Mouse (Mus musculus): Measurements from ENCODE around the gene Scml4.

Gene Scml4

GRCm38 (mm10) chr10:42860159-42860911 lies at the start of gene Scml4:
Scml4 (plus strand) TSS chr10:42860370.
- peak; percentile 70 to 72 for DNase-seq

GRCm38 (mm10) chr10:42825923-42826322 lies 34.2 kb upstream of the Scml4 start:
- no peak for DNase-seq

- DNase-seq: no peak
Measured at GRCm38 (mm10) chr10:42827155-42827554, 33.0 kb upstream of the Scml4 start.

DNA sequence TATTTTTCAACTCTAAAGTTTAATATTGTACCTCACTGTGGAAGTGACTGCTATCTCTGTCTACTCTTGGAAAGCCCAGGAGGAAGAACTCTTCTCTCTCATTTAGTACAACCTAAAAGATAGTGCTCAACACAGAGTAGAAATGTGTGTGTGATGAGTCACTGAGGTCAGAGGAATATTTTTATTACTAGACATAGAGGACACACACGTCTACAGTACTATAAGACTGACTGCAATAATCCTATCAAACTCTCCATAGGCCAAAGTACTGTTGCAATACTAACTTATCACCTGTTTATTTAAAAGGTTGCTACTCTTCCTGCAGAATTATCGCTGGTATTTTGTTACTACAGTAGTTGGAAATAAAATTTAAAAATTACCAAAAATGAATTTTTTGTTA lies 30.2 kb upstream of the Scml4 start:
- DNase-seq: no peak

DNA sequence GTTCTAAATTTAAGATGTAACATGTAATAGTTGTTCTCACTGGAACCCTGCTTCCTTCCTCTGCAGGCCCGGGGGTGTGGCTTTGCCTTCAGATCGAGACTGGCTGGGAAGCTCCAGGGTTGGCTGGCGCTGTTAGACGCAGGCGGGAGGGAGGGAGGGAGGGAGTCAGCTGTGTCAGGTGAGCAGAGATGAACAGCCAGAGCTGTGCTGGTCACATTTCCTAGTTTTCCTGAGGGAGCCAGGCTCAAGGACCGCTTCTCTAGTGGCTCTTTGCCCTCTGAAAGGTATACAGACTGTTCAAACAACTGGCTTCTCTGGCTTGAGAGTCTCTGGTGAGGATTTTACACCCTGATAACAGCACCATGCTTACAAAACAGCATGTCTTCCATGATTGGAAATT lies 29.8 kb upstream of the Scml4 start:
- DNase-seq: peak in 1 of 2 experiments; percentile 36

DNA sequence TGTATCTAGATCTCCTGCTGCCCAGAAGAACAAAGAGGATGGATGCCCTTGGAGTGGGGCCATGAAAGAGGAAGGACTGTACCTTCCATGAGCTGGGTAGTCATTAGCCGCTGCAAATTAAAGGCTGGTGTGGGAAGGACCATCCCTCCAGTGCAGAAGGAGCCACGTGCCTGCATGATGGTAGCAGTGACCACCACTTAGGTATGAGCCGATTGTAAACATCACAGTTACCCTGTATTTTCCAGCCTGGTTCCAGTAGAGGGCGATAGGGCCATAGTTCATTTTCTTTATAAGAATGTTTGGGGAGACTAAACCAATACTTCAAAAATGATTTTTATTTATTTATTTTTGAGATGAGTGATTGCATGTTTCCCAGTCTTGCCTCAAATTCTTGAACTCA lies 27.5 kb upstream of the Scml4 start:
- DNase-seq: no peak

GRCm38 (mm10) chr10:42833871-42834727 lies 26.1 kb upstream of the Scml4 start:
- no peak for DNase-seq

DNA sequence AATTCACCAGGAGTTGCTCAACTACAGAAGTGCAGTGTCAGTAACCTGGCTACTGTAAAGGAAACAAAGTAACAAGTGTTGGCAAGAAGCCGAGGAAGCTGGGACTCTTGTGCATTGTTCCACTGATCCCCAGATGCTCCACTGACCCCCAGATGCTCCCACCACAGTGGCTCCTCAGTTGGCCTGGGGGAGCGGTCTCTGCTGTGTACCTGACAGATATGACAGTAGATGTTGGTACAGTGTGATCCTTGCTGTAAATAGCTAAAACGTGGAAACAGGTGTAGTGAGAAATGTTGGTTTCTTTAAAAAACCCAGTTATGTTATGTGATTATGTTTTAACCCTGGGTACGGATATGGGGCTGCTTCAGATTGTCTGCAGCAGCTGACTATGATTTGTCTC lies 22.1 kb upstream of the Scml4 start:
- DNase-seq: no peak

- DNase-seq: no peak
Measured at GRCm38 (mm10) chr10:42838736-42839135, 21.4 kb upstream of the Scml4 start.

GRCm38 (mm10) chr10:42840036-42840435 lies 20.1 kb upstream of the Scml4 start:
- DNase-seq: no peak

GRCm38 (mm10) chr10:42841531-42842195 lies 18.5 kb upstream of the Scml4 start:
- DNase-seq: peak; percentile 46 to 49

DNA sequence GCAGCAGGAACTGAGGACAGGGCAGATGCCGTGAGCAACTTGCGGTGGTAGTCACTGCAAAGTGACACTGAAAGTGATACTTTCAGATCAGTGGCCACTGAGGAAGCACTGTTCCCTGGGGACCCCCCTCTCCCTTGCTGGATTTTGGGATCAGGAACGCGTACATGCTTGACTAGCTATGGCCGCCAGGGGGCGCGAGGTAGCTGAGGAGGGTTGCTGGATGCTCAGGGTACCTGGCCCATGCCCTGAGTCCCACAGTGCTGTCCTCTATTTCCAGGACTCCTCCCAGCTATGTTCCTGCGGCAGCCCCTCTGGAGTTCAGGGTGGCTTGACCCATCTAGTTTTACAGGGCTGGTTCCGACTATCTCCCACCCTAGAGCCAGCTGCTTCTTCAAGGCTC lies 17.8 kb upstream of the Scml4 start:
- peak; percentile 77 to 80 for DNase-seq

GRCm38 (mm10) chr10:42843416-42843815 lies 16.8 kb upstream of the Scml4 start:
- DNase-seq: no peak

DNA sequence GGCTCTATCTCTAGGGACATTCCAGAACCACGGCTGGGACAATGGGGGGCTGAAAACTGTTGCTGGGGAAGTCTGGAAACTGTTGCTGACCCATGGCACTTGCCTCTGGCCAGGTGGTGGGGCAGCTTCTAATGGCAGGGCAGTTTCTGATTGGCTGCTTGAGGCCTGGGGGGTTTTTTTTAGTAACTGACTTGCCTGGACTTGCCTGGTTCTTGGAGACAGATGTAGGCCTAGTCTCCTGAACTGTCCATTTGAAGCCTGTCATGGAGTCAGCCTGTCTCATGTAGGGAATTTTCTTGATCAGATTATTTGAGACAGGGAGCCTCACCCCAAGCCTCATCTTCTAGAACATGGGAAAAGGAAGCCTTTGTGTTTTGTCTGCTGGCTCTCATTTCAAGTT lies 14.7 kb upstream of the Scml4 start:
- no peak for DNase-seq

GRCm38 (mm10) chr10:42848179-42849080 lies 11.7 kb upstream of the Scml4 start:
- peak in 1 of 2 experiments; percentile 37 for DNase-seq

DNA sequence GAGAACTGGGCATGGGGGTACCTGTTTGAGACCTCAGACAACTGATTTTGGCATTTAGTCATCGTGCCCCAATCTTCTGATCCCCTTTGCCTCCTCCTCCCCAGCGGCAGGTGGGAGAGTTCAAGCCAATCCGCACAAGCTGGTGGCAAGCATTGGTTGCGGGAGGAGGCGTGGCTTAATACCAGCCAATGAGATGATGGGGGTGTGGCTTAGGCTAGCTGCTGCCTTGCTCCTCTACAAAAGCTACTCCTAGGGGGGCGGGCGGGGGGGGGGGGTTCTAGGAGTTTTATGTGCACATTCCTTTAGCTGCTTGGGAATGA lies 11.1 kb upstream of the Scml4 start:
- DNase-seq: peak in 1 of 2 experiments; percentile 57

DNA sequence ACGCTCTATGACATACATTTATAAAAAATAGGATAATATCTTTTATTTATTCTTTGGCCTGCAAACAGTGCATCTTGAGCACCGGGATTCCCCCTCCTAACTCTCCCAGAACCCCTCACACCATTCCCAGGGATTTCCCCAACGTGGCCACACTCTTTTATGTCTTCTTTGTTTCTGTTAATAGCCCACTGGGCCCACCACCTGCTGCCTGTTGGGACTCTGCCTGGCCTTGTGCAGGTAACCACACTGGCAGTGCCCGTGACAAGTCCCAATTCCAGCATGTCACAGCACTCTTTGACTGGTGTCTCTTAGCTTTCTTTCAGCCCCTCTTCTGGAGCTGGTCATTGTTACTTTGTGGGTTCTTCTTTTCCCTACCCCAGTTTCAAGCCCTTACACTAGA lies 5.3 kb upstream of the Scml4 start:
- DNase-seq: no peak

GRCm38 (mm10) chr10:42855250-42855649 lies 4.9 kb upstream of the Scml4 start:
- no peak for DNase-seq

DNA sequence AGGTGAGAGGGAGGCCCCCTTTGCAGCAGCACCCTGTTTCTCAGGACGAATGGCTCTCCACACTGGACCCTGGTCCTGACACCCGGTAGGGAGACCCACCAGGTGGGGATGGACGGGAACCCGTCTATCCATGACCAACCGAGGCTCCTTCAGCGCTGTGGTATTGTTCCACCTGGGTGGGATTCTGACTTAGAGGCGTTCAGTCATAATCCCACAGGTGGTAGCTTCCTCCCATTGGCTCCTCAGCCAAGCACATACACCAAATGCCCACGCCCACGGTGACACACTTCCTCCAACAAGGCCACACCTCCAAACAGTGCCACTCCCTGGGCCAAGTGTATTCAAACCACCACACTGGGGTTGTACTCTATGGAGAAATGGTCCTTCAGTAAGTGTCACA lies 3.6 kb upstream of the Scml4 start:
- DNase-seq: no peak

DNA sequence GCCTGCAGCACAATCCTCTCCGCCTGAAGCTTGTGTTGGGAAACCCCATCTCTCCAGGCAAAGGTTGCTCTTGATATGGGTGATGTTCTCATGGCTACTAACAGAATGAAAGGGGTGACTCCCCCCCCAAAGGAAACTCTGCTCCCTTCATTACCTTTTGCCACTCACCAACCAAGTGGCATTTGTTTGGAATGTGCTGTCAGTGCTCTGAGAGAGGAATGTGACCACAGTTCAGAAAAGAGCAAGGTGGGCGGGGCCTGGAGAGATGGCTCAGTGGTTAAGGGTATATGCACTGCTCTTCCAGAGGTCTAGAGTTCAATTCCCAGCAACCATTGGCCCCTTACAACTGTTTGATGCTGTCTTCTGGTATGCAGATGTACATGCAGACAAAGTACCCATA lies 3.1 kb upstream of the Scml4 start:
- no peak for DNase-seq

DNA sequence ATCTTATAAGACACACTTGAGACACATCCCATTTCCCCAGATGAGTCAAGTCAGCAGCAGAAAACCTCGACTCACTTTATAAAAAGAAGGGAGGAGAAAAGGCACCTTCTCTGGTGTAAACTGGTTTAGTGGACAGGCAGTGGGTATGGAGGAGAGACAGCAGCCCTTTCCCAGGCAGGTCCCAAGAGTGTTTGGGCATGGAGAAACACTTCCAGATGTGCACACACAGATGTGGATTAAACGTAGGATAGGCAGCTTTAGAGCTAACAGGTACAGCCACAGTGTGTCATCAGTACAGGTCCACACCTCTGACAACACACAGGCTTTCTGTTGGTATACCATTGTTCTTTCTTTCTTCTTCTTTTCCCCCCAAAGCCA lies 400 bp upstream of the Scml4 start:
- DNase-seq: no peak

DNA sequence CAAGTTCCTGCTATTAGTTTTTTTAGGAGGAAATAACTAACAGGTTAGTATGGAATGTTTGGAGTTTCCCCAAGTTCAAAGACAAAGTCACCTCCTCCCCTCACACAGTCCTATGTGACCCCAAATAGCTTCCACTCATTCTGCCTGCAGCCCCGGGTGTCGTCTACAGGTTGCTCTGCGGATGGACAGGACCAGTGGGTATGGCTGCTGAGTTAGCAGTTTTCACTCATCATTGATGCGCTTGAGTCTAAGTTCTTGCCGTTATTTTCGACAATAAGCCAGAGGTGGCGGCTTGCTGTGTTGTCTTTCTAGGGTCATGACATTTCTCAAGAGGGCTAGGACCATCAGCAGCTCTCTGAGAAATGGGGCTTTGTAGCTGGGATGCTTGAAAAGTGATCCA lies 1.3 kb downstream of the Scml4 start:
- DNase-seq: peak; percentile 40 to 44
